Comparison of ENCODE assay signal across 9 mouse cellular contexts in the genomic region with DNA sequence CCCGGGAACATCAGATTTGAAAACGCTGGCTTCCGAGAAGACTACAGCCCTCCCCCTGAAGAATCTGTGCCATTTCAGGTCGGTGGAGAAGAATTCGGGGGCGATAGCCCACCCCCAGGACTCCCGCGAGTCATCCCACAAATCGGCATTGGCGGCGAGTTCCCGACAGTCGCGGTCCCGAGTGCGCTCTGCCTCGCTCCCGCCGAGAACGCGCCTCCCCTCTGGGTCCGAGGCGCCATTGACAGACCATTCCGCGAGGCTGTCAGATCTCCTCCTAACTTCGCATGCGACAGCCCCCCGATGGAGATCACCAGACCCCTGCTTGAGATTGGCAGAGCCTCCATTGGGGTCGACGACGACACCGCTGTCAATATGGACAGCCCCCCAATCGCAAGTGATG. TPM values are rescaled to one million over a fixed set of nuclear protein-coding genes. Genes with fewer than 3 reads are reported as not detected.
DNase-seq lines count a peak whose midpoint lies in the region; ATAC-seq lines count a peak whose summit lies in the region.
"Had no signal": no experiment of that assay in that cellular context is flagged by ENCODE, and none has a peak within 500 bp of the region (broad histone marks: within the 10 kb centered on the region; RNA-seq: fewer than 3 reads in every experiment).

No protein-coding gene starts in this region.

- peak overlapping the region; percentile 41 for H3K4me3 ChIP-seq in kidney, embryonic 16.5 days (ENCODE audit: low read length)
- H3K4me3 ChIP-seq in forebrain, embryonic 11.5 days (ENCODE audit: low read depth, low read length), result no peak overlapping the region
- peak overlapping the region; percentile 52 for H3K4me3 ChIP-seq in limb, embryonic 10.5 days
- peak overlapping the region; percentile 34 for H3K4me3 ChIP-seq in neural tube, embryonic 13.5 days

- H3K9me3 ChIP-seq in kidney, embryonic 16.5 days (ENCODE audit: low read length), result peaks cover 69% of the 10 kb centered on the region
- peaks cover 21% of the 10 kb centered on the region for H3K9me3 ChIP-seq in forebrain, embryonic 11.5 days (ENCODE audit: control insufficient read depth, low read length)
- peaks cover 40% of the 10 kb centered on the region for H3K9me3 ChIP-seq in limb, embryonic 10.5 days (replicated peaks)
- H3K9me3 ChIP-seq in neural tube, embryonic 13.5 days, result peaks cover 61% of the 10 kb centered on the region

- no peak for ATAC-seq in kidney, embryonic 16.5 days (ENCODE audit: low FRiP score, low TSS enrichment)
- no peak for ATAC-seq in forebrain, embryonic 11.5 days (replicated peaks; ENCODE audit: low FRiP score)
- no peak for ATAC-seq in neural tube, embryonic 13.5 days (ENCODE audit: low read depth)

- H3K4me2 ChIP-seq in kidney, embryonic 16.5 days (replicated peaks; ENCODE audit: low read depth, low read length), result peak overlapping the region; percentile 62
- no peak overlapping the region for H3K4me2 ChIP-seq in forebrain, embryonic 11.5 days (ENCODE audit: low read depth, low read length, severe bottlenecking)
- H3K4me2 ChIP-seq in neural tube, embryonic 13.5 days, result peak overlapping the region; percentile 54

- H3K36me3 ChIP-seq in kidney, embryonic 16.5 days (ENCODE audit: insufficient read depth, low read length), result peaks cover 11% of the 10 kb centered on the region
- H3K36me3 ChIP-seq in forebrain, embryonic 11.5 days (ENCODE audit: control insufficient read depth, insufficient read depth, low read length), result no peaks in the 10 kb centered on the region
- peaks cover 18% of the 10 kb centered on the region for H3K36me3 ChIP-seq in limb, embryonic 10.5 days
- H3K36me3 ChIP-seq in neural tube, embryonic 13.5 days, result peaks cover 12% of the 10 kb centered on the region

- no peak overlapping the region for H3K27ac ChIP-seq in kidney, embryonic 16.5 days (ENCODE audit: low read length)
- no peak overlapping the region for H3K27ac ChIP-seq in forebrain, embryonic 11.5 days (ENCODE audit: low read depth, low read length)
- no peak overlapping the region for H3K27ac ChIP-seq in limb, embryonic 10.5 days
- no peak overlapping the region for H3K27ac ChIP-seq in neural tube, embryonic 13.5 days (replicated peaks)

- H3K9ac ChIP-seq in kidney, embryonic 16.5 days (replicated peaks; ENCODE audit: low read length), result no peak overlapping the region
- H3K9ac ChIP-seq in forebrain, embryonic 11.5 days (ENCODE audit: low read length), result no peak overlapping the region
- no peak overlapping the region for H3K9ac ChIP-seq in neural tube, embryonic 13.5 days

- DNase-seq in kidney, postnatal 14 days, result no peak
- peak; percentile 50 for DNase-seq in forebrain, embryonic 11.5 days (ENCODE audit: low spot score)
- DNase-seq in limb, embryonic 10.5 days (ENCODE audit: low spot score), result no peak
- DNase-seq in c-Kit-positive CD71-positive TER-119-positive erythroid progenitor cells, embryonic 14.5 days (ENCODE audit: low spot score), result no peak
- DNase-seq in right cerebral cortex, postnatal 4 days, result no peak
- no peak for DNase-seq in frontal cortex, postnatal 10 days (ENCODE audit: low spot score in 2 of 2)
- DNase-seq: thymus, adult 2 months had no signal

- peaks cover 37% of the 10 kb centered on the region for H3K27me3 ChIP-seq in kidney, embryonic 16.5 days (ENCODE audit: insufficient read depth, low read length)
- peaks cover 34% of the 10 kb centered on the region for H3K27me3 ChIP-seq in forebrain, embryonic 11.5 days (ENCODE audit: control insufficient read depth, insufficient read depth, low read length)
- peaks cover 42% of the 10 kb centered on the region for H3K27me3 ChIP-seq in limb, embryonic 10.5 days (ENCODE audit: low read depth, poor library complexity, severe bottlenecking)
- H3K27me3 ChIP-seq in neural tube, embryonic 13.5 days, result peaks cover 49% of the 10 kb centered on the region

- H3K4me1 ChIP-seq in kidney, embryonic 16.5 days (ENCODE audit: insufficient read depth, low read length), result peaks cover 15% of the 10 kb centered on the region
- peaks cover 4% of the 10 kb centered on the region; the same call in 1 of the 2 replicates for H3K4me1 ChIP-seq in forebrain, embryonic 11.5 days (replicated peaks; ENCODE audit: control insufficient read depth, insufficient read depth, low read length)
- H3K4me1 ChIP-seq in limb, embryonic 10.5 days, result peaks cover 28% of the 10 kb centered on the region
- peaks cover 47% of the 10 kb centered on the region for H3K4me1 ChIP-seq in neural tube, embryonic 13.5 days (replicated peaks)

- WGBS in kidney, embryonic 16.5 days, result 43% methylated on average over 33 of the region's 33 CpGs
- WGBS in forebrain, embryonic 11.5 days, result 63% methylated on average over 33 of the region's 33 CpGs
- 53% methylated on average over 33 of the region's 33 CpGs for WGBS in limb, embryonic 10.5 days
- 50% methylated on average over 33 of the region's 33 CpGs for WGBS in neural tube, embryonic 13.5 days

RNA-seq across cellular contexts. Expression of gene Gnas, which starts 14.4 kb away (rescaled TPM):
- polyA plus RNA-seq in kidney, embryonic 16.5 days (2015; fragmentation: Nextera tagmentation; extraction: Ambion mirVana), result 743 and 1,325 TPM in 2 replicates
- 1,123 and 1,194 TPM in 2 replicates for polyA plus RNA-seq in forebrain, embryonic 11.5 days (2014; fragmentation: Nextera tagmentation; extraction: Ambion mirVana)
- polyA plus RNA-seq in limb, embryonic 10.5 days (2016; fragmentation: Nextera tagmentation; extraction: Ambion mirVana), result 1,045 and 1,269 TPM in 2 replicates
- 1,617 and 1,631 TPM in 2 replicates for polyA plus RNA-seq in neural tube, embryonic 13.5 days (2015; fragmentation: Nextera tagmentation; extraction: Ambion mirVana)

RNA-seq across cellular contexts. Expression of gene Gm20721, which starts 48.0 kb away (rescaled TPM):
- 18.2 and 28.2 TPM in 2 replicates for polyA plus RNA-seq in kidney, embryonic 16.5 days (2015; fragmentation: Nextera tagmentation; extraction: Ambion mirVana)
- 6.5 and 7.3 TPM in 2 replicates for polyA plus RNA-seq in forebrain, embryonic 11.5 days (2014; fragmentation: Nextera tagmentation; extraction: Ambion mirVana)
- polyA plus RNA-seq in limb, embryonic 10.5 days (2016; fragmentation: Nextera tagmentation; extraction: Ambion mirVana), result 14.9 and 15.2 TPM in 2 replicates
- 14.3 and 28.0 TPM in 2 replicates for polyA plus RNA-seq in neural tube, embryonic 13.5 days (2015; fragmentation: Nextera tagmentation; extraction: Ambion mirVana)
